Mouse (Mus musculus): ENCODE data around the gene Dock1. TPM values are rescaled to one million over a fixed set of nuclear protein-coding genes. Genes with fewer than 3 reads are reported as not detected.

Dock1 gene
- total RNA-seq, 2 experiments from 2014 or later = 25.0 to 26.1 TPM

DNA sequence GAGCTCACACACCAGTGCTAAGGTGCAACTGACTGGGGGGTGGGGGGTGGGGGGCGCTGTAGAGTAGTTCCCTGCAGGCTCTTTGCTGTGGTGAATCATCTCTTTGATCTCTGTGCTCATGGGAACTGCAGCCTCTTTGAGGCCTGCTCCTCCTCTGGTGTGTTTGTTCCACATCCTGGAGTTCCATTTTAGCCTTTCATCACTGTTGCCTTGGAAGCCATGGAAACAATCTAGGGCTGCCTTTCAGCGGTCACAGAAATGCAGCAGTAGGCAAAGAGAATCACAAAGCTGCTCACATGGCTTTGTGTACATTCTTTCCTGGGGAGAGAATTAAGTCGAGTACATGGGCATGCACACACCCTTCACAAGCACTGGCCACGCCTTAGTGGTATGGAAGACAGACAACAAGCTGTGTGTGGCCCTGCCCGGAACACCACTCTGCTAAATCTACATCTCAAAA lies 468.7 kb downstream of the Dock1 start:
- DNase-seq (ENCODE audit: low spot score in 2 of 2) = peak; percentile 6 to 18

DNA sequence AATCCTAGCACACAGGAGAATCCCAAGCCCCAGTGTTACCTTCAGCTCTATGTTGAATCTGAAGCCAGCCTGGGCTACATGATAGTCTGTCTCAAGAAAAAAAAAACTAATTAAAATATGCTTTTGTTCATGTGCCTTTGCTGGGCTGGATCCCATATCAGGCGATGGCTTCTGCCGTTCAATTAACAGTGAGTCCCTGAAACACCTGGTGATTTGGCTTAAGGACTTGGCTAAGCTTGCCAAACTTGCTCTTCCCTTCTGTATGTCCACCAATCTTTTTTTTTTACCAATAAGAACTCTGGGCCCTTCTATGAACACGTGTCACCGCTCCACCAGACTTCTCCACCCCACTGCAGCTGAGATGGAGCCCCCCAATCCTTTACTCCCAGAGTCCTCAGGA lies 474.3 kb downstream of the Dock1 start:
- DNase-seq (ENCODE audit: low spot score in 2 of 2) = no peak

DNA sequence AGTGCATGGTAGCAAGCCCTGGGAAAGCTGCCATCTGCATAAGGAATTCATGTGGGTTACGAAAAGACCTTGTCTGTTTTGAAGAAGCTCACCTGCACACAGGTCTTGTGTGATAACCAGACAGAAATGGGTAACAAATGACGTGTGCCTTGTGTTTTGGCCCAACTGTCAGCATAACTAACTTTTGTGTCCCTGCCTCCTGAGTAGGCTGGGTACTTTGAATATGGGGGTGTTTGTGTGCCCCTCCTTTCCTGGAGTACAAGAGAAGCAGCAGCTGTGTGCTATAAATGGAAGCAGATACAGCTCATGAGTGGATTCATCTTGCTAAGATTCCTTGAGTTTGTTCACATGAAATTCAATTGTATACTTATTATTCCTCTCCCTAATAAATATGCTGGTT lies 480.5 kb downstream of the Dock1 start:
- peak in 1 of 2 experiments; percentile 41 for DNase-seq (ENCODE audit: low spot score in 2 of 2)

DNA sequence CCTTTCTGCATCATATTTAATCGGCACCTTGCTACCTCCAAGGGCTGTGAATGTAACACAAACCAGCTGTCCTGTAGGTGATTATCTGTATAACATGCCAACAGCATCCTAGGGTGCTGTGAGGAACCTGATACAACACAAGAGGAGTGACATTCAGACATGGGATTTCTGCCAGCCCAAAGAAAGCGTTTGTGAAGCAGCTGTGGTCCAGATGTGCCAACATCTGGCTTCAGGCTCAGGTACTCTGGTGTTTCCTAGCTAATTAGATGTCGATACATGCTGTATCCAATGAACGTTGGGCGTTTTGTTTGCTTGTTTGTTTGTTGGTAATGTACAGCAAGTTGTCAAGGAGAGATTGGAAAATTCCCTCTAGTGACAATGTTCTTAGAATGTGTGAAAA lies 487.1 kb downstream of the Dock1 start:
- no peak for DNase-seq (ENCODE audit: low spot score in 2 of 2)

DNA sequence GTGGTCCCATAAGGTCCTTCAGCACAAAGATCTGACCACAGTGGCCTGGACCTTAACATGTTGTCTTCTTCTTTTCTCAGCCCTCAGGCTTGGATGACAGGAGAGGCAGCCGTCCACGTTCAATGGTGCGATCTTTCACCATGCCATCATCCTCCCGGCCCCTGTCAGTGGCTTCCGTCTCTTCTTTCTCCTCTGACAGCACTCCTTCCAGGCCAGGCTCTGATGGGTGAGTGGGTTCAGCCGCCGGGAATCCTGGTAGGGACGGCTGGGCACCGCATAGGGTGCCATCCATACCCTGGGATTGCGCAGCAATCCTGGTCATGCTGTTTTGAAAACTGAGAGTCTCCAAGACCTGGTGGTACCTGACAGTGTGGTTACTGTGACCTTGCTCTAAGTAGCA lies 487.9 kb downstream of the Dock1 start:
- no peak for DNase-seq (ENCODE audit: low spot score in 2 of 2)

DNA sequence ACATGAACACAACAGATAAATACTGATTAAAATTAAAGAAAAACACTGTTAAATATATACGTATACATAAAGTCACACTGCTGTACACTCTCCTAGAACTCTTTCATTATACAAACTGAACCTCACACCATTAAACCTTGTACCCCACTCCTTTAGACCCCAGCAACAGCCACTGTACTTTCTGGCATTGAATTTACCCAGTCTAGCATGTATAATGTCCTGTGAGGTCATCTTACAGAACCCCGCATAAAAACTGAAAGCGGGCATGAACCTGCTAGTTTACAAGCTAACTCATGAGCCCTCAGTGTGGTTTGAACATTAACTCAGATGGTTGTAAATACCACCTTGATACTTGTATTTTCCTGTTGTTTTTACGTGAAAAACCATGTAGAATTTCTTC lies 489.2 kb downstream of the Dock1 start:
- DNase-seq (ENCODE audit: low spot score in 2 of 2) = no peak

DNA sequence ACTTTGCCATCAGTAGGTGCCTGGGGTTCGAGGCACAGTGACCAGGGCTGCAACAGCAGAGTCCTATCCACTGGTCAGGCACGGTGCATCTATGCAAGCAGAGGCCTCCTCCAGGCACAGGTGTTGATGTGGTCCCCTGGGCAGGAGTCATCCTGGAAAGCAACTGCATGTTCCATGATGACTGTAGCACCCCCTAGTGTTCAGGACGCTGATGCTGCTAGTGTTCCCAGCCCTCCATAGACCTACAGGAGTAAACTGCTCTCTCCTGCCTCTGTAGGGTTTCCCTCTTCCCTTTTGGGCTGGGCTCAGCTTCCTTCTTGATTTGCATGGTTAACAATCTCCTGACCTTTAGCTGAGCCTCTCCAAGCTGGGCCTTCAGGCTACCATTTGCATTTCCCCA lies 494.7 kb downstream of the Dock1 start:
- peak; percentile 35 to 74 for DNase-seq (ENCODE audit: low spot score in 2 of 2)

DNA sequence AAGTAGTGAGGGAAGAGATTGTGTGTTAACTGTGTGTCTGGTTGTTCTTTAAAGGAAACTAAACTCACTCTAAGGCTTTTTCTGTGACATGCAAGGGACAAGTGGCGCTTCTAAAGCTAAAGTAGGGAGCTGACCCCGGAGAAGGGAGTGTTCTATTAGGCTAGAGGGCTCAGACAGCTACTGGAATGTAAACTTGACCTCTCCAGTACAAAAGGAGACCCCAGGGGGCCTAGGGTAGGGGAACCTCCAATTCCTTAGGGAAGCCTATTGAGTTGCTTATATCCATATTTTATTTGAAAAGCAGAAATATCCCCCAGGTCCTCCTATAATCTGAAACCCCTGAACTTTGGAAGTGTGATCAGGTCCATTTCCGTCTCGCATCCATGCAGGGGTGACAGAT lies 499.5 kb downstream of the Dock1 start:
- no peak for DNase-seq (ENCODE audit: low spot score in 2 of 2)

DNA sequence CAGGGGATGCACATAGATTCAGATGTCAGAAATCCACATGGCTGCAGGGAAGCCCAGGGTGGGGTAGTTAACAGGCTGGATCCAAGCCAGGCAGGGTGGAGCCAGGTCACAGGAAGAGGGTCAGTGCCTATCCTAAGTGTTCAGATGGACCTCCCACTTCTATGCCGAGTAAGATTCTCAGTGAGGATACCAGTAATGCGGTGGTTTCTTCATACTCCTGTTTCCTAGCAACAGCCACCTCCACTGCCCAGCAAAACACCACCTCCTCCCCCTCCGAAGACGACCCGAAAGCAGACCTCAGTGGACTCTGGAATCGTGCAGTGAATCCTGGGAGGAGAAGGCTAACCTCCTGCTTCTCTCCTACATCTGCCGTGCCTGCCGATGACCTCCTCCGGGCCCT lies 501.8 kb downstream of the Dock1 start:
- DNase-seq (ENCODE audit: low spot score in 2 of 2) = no peak

DNA sequence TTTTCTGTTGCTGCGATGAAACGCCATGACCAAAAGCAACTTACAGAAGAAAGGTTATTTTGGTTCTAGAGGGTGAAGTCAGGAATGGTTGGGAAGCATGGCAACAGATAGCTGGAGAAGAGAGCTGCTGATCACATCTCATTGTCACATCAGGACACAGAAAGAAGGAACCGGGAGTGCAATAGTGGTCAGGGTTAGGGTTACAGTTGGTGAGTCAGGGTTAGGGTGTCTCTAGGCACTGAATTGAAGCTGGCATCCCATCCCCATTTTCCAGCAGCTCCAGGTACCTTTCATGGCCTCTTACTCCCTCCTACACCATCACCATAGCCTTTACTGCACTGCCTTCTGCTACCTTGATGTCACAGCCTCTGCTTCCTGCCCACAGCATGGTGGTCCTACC lies 523.7 kb downstream of the Dock1 start:
- DNase-seq (ENCODE audit: low spot score in 2 of 2) = no peak

DNA sequence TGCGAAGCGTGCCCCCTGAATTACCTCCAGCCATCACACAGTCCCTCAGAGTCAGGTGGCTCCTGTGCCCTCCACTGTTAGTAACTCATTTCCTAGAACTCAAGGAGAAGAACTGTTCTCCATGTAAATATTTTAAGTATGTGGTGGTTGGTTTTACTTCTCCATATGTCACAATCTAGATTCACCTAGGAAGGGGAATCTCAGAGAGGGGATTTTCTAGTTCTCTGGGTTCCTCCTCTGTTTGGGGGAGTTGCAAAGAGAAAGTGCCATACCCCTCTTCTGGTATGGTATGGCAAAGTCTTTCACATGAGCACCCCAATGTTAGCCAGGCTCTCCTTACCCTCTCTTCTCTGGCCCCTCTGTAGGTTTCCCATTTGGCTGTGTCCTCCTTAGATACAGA lies 525.2 kb downstream of the Dock1 start:
- DNase-seq (ENCODE audit: low spot score in 2 of 2) = no peak

DNA sequence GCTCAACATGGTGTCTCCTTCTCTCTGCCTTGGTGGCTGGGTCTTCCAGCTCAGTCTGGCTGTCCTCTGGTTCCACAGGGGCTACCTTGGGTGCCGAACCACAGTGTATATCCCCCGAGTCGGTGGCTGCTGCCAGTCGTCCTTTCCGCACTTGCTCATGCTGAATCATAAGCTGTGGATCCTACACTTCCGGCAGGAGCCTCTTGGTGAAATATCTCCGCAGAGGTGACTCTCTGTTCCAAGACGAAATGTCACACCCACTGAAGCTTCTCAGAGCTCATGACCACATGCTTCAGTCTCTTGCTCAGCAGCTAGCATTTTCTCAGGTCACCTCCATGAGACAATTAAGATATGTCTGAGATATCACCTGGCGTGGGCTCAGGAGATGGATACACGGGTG lies 526.4 kb downstream of the Dock1 start:
- peak in 1 of 2 experiments; percentile 19 for DNase-seq (ENCODE audit: low spot score in 2 of 2)

DNA sequence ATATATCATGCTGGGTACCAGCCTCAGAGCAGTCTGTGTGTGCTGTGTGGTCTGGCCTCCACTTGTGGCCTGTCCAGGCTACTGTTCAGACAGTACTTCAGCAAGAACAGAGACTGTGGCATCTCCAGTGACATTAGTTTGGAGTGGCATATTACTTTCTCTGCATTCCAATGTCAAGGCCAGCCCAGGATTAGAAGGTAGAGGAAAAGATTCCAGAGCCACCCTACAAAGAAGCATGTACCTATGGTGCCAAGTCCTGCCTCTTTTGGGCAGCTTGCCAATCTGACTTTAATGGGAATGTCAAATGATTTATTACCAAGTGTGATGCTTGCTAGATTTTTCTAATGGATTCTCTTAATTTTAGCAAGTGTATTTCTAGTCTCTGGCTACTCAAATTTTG lies 533.5 kb downstream of the Dock1 start:
- no peak for DNase-seq (ENCODE audit: low spot score in 2 of 2)

DNA sequence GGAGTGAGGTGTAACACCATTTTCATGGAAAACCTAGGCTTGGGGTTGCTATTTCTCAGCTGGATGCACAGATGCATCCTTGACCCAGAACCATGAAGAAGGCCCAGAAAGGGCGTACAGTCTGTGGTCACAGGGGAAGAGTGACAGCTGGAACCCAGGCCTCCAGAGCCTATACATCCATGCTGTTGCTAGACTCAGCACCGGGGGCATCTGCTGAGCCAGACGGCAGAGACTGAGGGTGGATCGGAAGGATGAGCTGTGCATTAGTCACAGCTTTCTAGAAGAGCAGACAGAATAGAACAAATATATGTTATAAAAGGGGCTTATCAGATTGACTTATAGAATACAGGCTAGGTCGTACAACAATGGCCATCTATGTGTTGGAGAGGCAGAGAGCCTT lies 534.7 kb downstream of the Dock1 start:
- DNase-seq (ENCODE audit: low spot score in 2 of 2) = peak; percentile 45 to 61

DNA sequence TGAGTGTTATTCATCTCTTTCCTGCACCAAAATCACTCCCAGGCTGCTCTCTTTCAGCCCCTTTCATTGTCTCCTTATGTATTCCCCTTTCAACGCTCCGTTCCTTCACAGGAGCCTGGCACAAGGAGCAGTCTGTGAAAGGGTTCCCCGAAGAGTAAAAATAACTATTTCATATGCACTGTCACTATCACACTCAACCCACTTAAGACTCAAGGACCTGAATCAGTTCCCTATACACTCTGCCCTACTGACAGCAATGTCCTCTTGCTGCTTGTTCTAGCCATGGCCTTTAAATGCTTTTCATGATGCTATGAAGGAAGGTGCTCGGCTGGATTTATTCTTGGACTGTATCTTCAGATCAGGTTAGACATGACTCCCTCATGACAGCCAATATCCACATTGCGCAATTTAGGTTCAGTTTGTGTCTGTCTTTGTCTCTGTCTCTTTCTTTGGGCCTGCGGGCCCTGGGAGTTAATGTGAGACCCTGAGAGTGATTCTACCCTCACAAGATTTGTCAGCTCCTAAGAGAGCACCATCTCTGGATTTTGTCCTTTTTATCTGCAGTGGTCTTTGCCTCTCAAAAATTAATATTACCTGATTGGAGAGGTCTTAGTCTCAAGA lies 538.6 kb downstream of the Dock1 start:
- DNase-seq (ENCODE audit: low spot score in 2 of 2) = no peak

DNA sequence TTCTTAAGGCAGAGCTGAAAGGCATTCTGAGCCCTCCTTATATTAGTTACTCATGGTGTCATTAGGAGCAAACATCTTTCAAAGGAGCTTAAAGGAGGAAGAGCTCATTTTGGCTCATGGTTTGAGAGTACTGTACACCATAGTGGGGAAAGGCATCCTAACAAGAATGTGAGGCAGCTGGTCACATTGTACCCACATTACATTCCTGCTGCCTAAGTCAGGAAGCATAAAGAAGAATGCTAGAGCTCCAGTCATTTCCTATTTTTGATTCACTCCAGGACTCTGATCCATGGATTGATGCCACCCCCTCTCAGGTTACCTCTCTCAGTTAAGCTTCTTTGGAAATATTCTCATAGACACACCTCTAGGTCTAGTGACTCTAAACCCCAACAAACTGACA lies 539.8 kb downstream of the Dock1 start:
- no peak for DNase-seq (ENCODE audit: low spot score in 2 of 2)

DNA sequence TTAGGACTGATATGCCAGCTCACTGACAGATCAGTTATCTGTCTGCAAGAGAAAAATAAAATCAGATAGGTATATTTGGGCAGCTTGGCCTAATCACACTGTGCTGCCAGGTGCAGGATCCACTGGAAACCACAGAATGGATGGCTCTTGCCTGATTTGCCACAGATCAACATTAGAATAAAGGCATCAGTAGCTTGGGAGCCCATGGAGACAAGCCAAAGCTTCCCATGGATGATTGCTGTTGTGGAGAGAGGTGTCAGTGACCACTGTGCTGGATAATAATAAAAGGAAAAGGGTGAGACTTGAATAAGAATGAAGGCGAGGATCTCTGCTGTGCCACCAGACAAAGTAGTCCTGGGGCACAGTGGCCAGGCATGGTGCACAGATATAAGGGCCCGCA lies 540.4 kb downstream of the Dock1 start:
- no peak for DNase-seq (ENCODE audit: low spot score in 2 of 2)

DNA sequence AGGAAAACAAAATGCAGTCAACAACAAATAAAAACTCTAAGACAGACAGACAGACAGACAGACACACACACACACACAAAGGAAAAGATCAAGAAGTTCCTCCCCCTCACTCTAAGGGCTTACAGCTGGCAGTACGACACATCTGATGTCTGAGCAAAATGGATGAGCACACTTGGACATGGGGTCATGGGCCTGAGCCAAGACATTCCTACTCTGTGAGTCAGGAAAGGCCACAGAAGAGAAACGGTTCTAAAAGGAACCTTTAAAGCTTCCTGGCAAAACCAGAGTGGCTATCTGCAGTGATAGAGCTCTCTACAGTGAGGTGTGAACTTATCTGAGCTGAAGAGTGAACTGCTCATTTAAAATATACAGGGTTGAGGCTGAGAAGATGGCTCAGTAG lies 542.1 kb downstream of the Dock1 start:
- DNase-seq (ENCODE audit: low spot score in 2 of 2) = no peak

DNA sequence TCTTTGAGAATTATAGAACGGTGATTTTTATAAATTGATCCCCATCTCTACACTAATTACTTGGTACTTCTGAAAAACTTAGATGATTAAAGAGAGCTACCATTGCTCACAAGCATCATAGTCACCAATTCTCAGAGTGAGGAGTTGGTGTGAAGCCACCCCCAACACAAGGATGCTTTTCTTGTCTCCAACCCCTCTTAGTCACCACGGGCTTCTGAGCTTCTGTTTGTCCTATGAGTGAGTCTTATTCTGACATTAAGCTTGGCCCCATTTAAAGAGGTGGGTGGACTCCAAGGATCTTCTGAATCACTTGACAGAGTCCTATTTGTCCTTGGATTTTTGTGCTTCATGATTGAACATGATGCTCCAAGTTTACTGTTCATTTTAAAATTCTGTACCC lies 551.0 kb downstream of the Dock1 start:
- no peak for DNase-seq (ENCODE audit: low spot score in 2 of 2)
